Mouse (Mus musculus) adrenal gland, postnatal 25 days (tissue): ENCODE data around the gene Naa20. TPM values are rescaled to one million over a fixed set of nuclear protein-coding genes. Genes with fewer than 3 reads are reported as not detected.
A peak's percentile ranks its signal among the peaks of the same experiment; 100 is the strongest.
"Not testable (repeated sequence)": the region's sequence is repeated elsewhere in the genome, so short reads cannot be mapped to it uniquely, and the experiment has no call there.

Experiments
- DNase-seq: peaks from one replicate; pipeline ENCODE4 v3.0.0; 2021; ENCODE audit warnings: mixed read lengths
- total RNA-seq: library from RNA; stranded (reverse); gene quantifications from 2 replicates; pipeline ENCODE4 v1.2.3, GENCODE M21; 2021

The Naa20 gene
- total RNA-seq, 1 experiment from 2014 or later: 57.5 TPM

DNA sequence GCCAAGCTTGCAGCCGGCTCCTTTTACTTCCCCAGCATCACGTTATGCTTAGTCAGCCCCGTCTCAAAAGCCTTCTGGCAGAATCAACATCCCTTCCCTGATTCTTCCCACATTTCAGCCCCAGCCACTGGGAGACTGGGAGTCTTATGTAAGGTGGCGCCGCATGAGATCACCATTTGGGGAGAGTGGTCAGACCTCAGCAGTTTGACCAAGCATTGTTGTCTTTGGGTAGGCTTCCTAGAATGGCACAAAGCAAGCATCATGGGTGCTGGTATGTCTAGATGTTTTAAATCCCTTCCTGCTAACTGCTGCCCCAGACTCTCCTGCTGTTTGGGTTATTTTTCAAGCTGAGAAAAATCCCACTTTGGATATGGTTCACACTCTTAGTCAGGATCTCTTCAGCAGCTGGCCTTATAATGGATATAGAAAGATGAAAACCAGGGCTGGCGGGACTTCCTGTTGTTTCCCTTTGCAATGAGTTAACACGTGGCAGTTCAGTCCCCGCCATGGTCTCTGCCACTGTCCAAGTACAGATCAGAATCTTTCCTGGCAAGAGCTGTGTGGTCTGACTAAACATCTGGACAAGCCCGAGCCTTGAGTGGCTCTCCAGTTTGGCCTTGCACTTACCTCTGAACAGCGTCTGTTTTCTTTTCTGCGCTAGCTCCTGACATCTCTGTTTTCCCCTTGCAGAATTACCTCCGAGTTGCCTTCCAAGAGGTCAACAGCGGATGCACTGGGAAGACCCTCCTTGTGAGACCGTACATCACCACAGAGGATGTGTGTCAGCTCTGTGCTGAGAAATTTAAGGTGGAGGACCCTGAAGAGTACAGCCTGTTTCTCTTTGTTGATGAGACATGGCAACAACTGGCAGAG is 16.8 kb upstream of the Naa20 start:
- no peak for DNase-seq

- peak; percentile 28 for DNase-seq
These were observed 13.7 kb upstream of the Naa20 start for GRCm38 (mm10) chr2:145887937-145888765.

DNA sequence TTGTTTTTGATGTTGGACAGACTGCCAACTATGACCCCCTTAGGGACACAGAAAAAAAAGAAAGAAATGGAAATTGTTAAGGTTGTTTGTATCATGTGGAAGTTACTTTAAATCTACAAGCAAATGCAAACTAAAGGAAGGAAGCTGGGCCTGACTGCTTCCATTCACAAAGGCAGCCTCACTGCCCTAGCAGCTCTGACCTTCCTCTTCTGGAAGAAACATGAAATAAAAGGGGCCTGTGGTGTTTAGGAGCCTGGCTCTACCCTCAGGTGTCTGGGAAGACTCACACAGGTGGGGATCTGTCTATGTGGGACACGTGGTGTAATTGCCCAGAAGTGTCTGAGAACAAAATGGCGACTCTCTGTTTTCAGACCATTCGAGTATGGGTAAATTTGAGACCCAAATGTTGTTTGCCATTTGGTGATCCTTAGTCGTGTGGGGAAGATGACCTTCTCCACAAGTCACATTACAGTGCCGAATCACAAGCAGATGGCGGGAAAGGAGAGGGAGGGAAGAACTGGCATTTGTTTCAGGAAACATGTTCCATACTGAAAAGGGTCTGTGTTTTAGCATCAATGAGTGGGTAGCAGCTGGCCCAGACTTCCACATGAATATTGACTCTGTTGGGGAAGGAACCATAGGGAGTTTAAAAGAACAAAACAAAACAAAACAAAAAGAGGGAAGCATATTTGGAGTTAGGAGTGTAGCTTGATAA is 13.0 kb upstream of the Naa20 start:
- no peak for DNase-seq

DNA sequence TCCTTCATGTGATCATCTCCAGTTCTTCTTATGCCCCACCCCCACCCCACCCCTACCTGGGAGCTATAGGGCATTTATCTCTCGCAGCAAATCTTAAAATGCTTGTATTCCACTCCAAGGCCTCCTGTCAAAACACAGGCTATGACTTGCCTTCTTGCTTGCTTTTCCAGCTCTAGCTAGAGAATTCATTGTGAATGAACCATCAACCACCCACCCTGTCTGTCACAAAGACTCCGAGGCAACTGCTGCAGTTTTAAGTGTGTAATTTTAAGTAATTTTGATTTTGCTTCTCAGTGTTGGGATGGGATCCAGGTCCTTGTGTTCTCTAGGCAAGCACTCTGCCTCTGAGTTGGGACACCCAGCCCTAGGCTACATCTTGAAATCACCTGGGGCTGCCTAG is 11.3 kb upstream of the Naa20 start:
- no peak for DNase-seq

GRCm38 (mm10) chr2:145893756-145894155 is 8.1 kb upstream of the Naa20 start:
- no peak for DNase-seq

GRCm38 (mm10) chr2:145898106-145898505 is 3.8 kb upstream of the Naa20 start:
- DNase-seq: no peak

DNA sequence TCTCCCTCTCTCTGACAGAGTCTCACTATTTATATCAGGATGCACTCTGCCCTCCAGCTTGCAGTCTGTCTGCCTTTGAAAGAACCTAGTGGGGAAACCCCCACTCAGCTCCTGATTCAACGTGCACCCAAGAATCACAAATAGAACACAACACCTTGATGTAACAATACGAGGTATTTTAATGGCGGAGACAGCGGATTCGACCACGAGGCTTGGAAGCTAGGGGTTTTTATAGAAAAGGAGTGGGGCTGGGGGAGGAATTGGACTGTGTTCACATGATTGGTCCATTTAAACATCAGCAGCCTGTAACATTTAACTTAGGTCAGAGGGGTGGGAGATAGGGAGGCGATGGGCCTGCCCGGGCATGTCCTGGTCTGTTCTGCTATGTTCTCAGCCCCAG is 1.6 kb upstream of the Naa20 start:
- DNase-seq: not testable (repeated sequence)

DNA sequence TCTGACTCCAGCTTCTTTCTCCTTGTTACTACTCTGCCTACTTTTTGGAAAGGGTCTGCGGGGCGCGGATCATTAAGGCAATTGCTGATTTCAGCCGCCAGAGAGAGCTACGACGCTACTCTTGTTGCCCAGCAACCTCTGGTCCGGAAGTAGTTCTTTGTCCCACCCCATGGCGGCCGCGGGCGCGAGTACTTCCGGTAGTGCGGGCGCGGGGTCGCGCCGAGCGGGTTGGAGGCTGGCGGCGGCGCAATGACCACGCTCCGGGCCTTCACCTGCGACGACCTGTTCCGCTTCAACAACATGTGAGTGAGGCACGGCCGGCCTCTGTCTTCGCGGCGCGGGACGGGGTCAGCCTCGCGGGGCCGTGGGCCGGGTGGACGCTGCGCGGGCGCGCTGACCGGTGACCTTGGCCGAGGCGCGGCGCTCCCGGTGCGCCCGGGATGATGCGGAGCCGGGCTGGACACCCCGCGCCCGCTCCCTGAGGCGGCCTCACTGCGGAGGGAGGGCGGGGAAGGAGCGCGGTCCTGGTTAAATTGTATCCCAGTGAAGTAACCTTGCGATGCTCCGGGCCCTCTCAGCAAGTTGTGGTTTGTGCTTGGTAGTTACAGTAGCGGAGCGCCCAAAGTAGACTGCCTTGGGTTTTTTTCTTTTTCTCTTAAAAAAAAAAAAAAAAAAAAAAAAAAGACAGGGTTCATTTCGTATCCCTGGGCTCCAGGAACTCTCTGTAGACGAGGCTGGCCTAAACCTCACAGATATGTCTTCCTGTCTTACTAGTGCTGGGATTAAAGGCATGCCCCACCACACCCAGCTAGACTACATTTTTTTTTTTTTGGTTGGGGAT is 1.4 kb downstream of the Naa20 start:
- DNase-seq: peak; percentile 89

- no peak for DNase-seq
These were observed 2.2 kb downstream of the Naa20 start for GRCm38 (mm10) chr2:145903983-145904616.

GRCm38 (mm10) chr2:145905156-145905555 is 3.3 kb downstream of the Naa20 start:
- no peak for DNase-seq

GRCm38 (mm10) chr2:145905884-145906283 is 4.0 kb downstream of the Naa20 start:
- not testable (repeated sequence) for DNase-seq

DNA sequence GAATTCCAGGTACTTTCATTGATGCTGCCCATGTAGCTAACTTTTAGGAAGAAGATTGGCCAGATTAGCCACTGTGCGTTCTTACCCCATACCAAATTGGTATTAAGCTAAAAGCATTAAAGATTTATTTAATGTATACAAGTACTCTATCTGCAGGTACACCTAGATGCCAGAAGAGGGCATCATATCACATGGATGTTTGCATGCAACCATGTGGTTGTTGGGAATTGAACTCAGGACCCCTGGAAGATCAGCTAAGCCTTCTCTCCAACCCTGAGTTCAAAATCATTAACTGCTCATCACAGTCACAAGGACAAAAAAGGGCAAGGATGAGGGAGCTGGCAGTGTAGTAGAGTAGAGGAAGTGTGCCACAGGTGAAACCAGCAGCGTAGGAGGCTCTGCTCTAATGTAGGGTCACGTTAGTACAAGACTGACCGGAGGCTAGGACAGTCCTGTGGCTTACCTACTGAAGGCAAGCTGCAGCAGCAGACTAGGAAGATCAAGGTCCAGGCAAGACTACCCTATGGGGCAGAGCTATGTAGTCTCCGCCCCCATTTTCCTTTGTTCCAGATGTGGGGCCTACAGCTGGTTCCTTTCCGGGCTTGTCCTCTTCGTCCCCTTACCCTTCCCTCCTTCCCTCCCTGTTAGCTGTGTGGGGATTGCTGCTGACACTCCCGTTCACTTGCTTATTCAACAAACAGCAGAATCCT is 19.2 kb downstream of the Naa20 start:
- DNase-seq: no peak

DNA sequence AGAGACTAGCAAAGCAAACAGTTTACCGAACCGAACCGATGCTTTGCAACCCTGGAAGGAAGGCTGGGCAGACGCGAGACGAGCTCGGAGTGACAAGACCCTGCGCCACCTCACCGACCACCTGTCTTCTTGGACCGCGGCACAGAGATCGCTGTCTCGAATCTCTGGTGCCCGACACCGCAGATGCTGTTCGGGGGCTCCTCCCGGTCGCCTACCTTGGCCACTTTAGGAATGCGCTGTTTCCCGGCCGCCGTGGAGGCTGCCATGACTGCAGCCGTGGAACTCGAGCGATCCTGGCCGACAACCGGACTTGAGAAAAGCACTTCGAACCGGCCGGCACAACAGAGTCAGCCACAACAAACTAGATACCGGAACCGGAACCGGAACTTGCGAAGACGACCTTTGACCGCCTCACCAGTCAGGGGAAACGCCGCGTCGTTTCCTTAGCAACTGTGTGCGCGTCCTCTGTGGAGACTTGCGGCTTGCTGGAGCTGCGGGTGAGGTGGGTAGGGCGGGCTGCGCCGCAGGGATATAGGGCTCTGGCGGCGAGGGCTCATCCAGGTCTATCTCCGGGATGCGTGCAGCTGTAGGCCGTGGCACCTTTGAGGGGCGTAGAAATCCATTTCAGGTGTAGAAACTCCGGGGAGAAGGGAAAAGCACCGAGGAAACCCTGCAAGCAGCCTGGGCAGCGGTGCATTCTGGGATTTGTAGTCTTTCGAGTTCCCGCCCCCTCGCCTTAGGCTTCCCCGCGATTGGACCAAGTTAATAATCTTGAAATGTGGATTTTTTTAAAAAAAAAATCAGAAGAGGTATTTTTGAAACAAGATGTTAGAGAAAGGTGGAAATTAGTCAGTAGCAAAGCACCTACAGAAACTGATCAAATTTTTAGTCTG is 32.7 kb downstream of the Naa20 start, which contains the start of the genes Cfap61 and Crnkl1:
Gene Cfap61 (plus strand): TSS at position 446 of the 893 bp plus-strand sequence.
Gene Crnkl1 (minus strand): TSS at position 676 of the 893 bp plus-strand sequence.
- DNase-seq: peak; percentile 91

GRCm38 (mm10) chr2:145936975-145937374 is 35.1 kb downstream of the Naa20 start:
- DNase-seq: no peak

- DNase-seq: no peak
These were observed 39.5 kb downstream of the Naa20 start for GRCm38 (mm10) chr2:145941403-145941802.

DNA sequence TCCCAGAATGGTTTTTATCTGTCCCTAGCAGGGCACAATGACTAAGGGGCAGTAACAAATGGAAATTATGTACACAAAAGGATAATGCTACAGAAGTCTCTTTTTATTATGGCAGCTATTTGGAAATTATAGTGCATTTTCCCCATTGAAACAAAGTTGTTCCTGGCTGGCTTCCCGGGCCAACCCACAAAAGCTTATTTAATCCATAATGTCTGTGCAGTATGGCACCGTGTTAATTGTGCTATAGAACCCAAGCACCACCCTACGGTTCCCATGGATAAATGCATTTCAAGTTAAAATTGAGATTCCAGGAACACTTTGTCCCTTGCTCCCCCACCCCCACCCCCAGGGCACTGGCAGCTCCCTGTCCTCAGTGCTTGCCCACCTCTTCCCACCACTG is 42.4 kb downstream of the Naa20 start:
- DNase-seq: no peak

DNA sequence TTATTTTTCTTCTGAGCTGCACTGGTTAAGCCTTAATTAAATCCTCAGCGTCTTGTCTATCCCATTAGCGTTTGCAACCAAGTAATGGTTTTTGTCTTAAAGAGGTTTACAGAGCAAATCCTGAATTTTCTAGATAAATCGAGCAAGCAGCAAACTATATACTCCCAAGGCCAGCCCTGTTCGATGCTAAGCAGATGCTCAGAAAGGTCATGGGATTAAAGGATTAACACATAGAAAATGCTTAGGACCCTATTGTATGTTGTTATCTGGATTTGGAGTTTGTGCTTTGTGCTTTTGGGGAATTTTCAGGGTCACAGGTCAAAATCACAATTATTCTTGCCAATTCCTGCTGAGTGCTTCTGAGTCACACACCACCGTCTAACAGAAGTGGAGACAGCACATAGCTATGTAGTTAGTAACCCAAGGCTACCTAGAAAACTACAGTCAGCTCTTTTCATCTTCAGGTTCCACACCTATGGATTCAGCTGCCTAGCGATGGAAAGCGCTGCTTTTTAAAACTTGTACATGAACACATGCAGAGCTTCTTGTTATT is 46.6 kb downstream of the Naa20 start:
- DNase-seq: no peak

GRCm38 (mm10) chr2:145949475-145950068 is 47.7 kb downstream of the Naa20 start:
- DNase-seq: no peak
